Mouse (Mus musculus) liver, embryonic 14.5 days (tissue): ENCODE data around the gene Ssr2.

Source experiments
- CTCF ChIP-seq: IDR thresholded peaks from 2 replicates; pipeline ENCODE4 v1.5.1; 2016; ENCODE audit warnings: antibody characterized with exemption, low read depth, control low read depth
- EP300 ChIP-seq: IDR thresholded peaks from 2 replicates; pipeline ENCODE4 v1.6.1; 2016; ENCODE audit warnings: antibody characterized with exemption, low read depth

- TF ChIP-seq CTCF, result no peak
- TF ChIP-seq EP300, result no peak
Observed at GRCm38 (mm10) chr3:88543651-88544410, 31.8 kb upstream of the Ssr2 start.
